Mouse (Mus musculus) forebrain, embryonic 16.5 days (tissue): ENCODE data around the gene Gm21983. TPM values are rescaled to one million over a fixed set of nuclear protein-coding genes. Genes with fewer than 3 reads are reported as not detected.

Experiments
- ATAC-seq: fragments of 200-750 bp; cut with Nextera tagmentation; 2 replicates; pipeline ENCODE4 v1.8.0; 2017; ENCODE audit warnings: mild to moderate bottlenecking, moderate library complexity
- H3K27ac ChIP-seq: fragments of 300-500 bp; sonication (generic); 2 replicates; pipeline ENCODE4 v1.5.1; 2014; ENCODE audit warnings: low read length, control low read depth
- H3K27me3 ChIP-seq: fragments of 300-500 bp; sonication (generic); replicated peaks from 2 replicates; pipeline ENCODE4 v1.6.1; 2014; ENCODE audit warnings: low read length; ENCODE audit not compliant: control insufficient read depth, insufficient read depth
- H3K36me3 ChIP-seq: fragments of 300-500 bp; sonication (generic); 2 replicates; pipeline ENCODE4 v1.6.1; 2014; ENCODE audit not compliant: control insufficient read depth, insufficient read depth
- H3K4me1 ChIP-seq: fragments of 300-500 bp; sonication (generic); replicated peaks from 2 replicates; pipeline ENCODE4 v1.6.1; 2014; ENCODE audit warnings: low read length; ENCODE audit not compliant: control insufficient read depth, insufficient read depth
- H3K4me2 ChIP-seq: fragments of 300-500 bp; sonication (generic); 2 replicates; pipeline ENCODE4 v1.6.1; 2014; ENCODE audit warnings: mild to moderate bottlenecking, low read length, control low read depth
- H3K4me3 ChIP-seq: fragments of 300-500 bp; sonication (generic); replicated peaks from 2 replicates; pipeline ENCODE4 v1.5.1; 2014; ENCODE audit warnings: mild to moderate bottlenecking, low read length, control low read depth
- H3K9ac ChIP-seq: fragments of 300-500 bp; sonication (generic); replicated peaks from 2 replicates; pipeline ENCODE4 v1.6.1; 2014; ENCODE audit warnings: low read depth, low read length, control low read depth
- H3K9me3 ChIP-seq: fragments of 300-500 bp; sonication (generic); 2 replicates; pipeline ENCODE4 v1.6.1; 2016; ENCODE audit warnings: low read length; ENCODE audit not compliant: control insufficient read depth
- WGBS: fragments of 180-500 bp; shearing (Covaris S2); extraction: QIAGEN DNeasy Blood & Tissue Kit; methylation state at CpG from one replicate; pipeline ENCODE4 v1.1.7; 2014; 5-methylcytosine and 5-hydroxymethylcytosine counted together
- polyA plus RNA-seq: library from polyadenylated mRNA; unstranded; fragments of >200 nt; fragmentation: Nextera tagmentation; extraction: Ambion mirVana; gene quantifications from 2 replicates; pipeline ENCODE4 v1.2.1, GENCODE M21; 2015

Gene Gm21983
- polyA plus RNA-seq, 1 experiment from 2014 or later, result not detected

DNA sequence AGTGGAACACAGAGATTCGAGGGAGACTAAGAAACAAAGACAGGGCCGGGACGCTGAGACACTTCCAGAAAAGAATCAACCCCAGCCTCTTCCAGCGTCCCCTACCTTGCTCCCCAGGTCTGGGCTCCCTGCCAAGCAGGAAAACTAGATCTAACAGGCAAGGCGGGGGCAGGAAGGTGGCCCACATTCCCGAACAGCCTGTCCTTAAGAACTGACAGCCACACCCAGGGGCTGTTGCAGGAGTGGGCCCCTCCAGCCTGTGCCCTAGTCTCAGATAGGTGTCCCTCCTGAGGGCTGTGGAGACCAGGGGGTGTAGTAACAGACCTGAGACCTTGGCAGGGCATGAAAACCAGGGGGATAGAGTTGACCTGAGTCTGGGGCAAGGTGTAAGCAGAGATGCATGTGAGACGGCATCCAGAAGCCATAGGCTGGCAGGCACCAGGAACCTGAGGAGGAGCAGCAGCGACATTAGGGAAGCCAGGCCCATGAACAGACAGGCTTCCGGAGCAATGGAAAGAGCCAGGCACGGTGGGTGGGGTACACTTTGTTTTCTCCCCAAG is 27.6 kb downstream of the Gm21983 start, which contains the start of gene Cyp2t4:
Gene Cyp2t4 (plus strand): TSS at position 510 of the 560 bp plus-strand sequence.
- Histone ChIP-seq H3K27me3 (no peaks in the 10 kb centered on the region), H3K36me3 (peaks cover 12% of the 10 kb centered on the region), H3K9me3 (no peaks in the 10 kb centered on the region), H3K4me3 (no peak within 1 kb of the TSS), H3K4me1 (no peaks in the 10 kb centered on the region), H3K4me2 (no peak within 1 kb of the TSS), H3K9ac (no peak within 1 kb of the TSS), H3K27ac (no peak within 1 kb of the TSS)
- ATAC-seq, result no peak
- WGBS, result 65% methylated on average over 10 of the region's 10 CpGs

DNA sequence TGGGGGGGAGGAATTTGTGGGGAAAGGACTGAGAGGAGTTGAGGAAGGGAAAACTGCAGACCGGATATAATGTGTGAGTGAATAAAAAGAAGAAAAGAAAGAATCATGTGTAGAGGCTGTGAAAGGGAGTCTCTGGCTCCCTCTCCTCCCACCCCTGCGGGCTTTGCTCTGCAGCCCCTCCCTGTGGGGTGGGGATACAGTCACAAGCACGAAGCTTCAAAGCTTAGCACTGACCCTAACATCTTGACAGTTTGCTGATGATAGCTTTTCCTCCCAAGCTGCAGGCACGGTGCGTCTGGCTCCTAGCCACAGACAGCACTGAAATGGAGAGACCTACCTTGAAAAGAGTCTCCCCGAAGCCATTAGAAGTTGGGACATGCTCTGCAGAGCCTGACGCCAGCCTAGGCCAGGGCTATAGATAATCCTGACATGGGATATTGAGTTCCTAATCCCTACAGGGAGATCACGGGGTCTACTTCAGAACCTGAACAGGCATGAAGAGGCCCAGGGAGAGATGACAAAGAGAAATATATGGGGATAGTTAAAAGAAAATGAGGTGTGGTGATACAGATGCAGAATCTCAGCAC is 44.4 kb downstream of the Gm21983 start:
- no peaks in the 10 kb centered on the region for H3K9me3 ChIP-seq
- no peak overlapping the region for H3K9ac ChIP-seq
- H3K36me3 ChIP-seq, result no peaks in the 10 kb centered on the region
- H3K4me2 ChIP-seq, result no peak overlapping the region
- H3K4me1 ChIP-seq, result no peaks in the 10 kb centered on the region
- H3K4me3 ChIP-seq, result no peak overlapping the region
- H3K27ac ChIP-seq, result no peak overlapping the region
- no peak for ATAC-seq
- H3K27me3 ChIP-seq, result no peaks in the 10 kb centered on the region
- 66% methylated on average over 8 of the region's 8 CpGs for whole genome bisulfite sequencing

DNA sequence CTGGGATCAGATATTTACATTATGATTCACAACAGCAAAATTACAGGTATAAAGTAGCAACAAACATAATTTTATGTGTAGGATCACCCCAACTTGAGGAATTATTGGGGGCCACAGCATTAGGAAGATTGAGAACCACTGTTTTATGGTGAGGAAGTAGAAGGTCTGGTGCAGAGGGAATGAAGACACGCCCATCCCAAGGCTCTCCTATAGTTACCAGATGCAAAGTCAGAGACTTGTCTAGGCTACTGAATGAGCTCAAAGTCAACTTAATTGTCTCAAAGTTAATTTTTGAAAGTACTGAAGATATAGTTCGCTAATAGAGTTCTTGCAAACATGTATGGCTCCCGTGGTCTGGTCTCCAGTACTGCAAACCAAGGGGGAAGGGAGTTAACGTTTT is 47.1 kb downstream of the Gm21983 start:
- H3K4me3 ChIP-seq, result no peak overlapping the region
- H3K9ac ChIP-seq, result no peak overlapping the region
- ATAC-seq, result no peak
- H3K36me3 ChIP-seq, result no peaks in the 10 kb centered on the region
- 80% methylated on average over 4 of the region's 4 CpGs for WGBS
- no peak overlapping the region for H3K4me2 ChIP-seq
- no peaks in the 10 kb centered on the region for H3K4me1 ChIP-seq
- no peak overlapping the region for H3K27ac ChIP-seq
- no peaks in the 10 kb centered on the region for H3K9me3 ChIP-seq
- H3K27me3 ChIP-seq, result no peaks in the 10 kb centered on the region

DNA sequence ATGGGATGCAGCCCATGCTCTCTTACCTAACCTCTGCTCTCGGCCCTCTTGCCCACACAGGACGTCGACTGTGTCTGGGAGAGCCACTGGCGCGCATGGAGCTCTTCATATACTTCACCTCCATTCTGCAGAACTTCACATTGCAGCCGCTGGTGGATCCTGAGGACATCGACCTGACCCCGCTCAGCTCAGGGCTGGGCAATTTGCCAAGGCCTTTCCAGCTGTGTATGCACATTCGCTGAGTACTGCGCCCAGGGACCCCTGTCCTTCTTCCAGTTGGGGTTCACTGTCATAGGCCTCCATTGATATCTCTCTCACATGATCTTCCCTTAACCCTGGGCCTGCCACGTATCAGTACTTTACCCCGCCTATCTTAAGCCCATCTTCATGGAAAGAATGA is 47.7 kb downstream of the Gm21983 start:
- Histone ChIP-seq H3K4me2 (no peak overlapping the region), H3K9me3 (no peaks in the 10 kb centered on the region), H3K4me1 (no peaks in the 10 kb centered on the region), H3K36me3 (no peaks in the 10 kb centered on the region), H3K9ac (no peak overlapping the region), H3K27ac (no peak overlapping the region), H3K27me3 (no peaks in the 10 kb centered on the region), H3K4me3 (no peak overlapping the region)
- WGBS, result 70% methylated on average over 12 of the region's 12 CpGs
- no peak for ATAC-seq

DNA sequence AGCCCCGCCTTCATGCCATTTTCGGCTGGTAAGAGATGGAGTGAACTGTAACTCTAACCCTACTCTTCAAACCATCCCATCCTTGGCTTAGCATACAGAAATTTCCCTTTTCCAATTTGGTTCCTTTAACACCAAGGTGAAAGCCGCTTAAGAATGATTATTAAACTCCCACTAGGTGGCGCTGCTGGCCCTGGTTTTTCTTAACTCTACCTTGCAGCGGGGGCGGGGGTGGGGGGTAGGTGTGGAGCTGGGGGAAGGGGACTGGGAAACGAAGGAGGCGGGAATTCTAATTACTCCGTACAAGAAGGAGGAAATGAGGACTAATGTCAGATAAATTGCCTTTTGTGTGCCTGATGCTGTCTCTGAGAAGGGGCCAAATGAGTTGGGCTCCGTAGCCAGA is 48.3 kb downstream of the Gm21983 start:
- Histone ChIP-seq H3K9ac (no peak overlapping the region), H3K27ac (no peak overlapping the region), H3K4me2 (no peak overlapping the region), H3K27me3 (no peaks in the 10 kb centered on the region), H3K4me3 (no peak overlapping the region), H3K9me3 (no peaks in the 10 kb centered on the region), H3K36me3 (no peaks in the 10 kb centered on the region), H3K4me1 (no peaks in the 10 kb centered on the region)
- ATAC-seq, result no peak
- WGBS, result 14% methylated on average over 10 of the region's 10 CpGs

DNA sequence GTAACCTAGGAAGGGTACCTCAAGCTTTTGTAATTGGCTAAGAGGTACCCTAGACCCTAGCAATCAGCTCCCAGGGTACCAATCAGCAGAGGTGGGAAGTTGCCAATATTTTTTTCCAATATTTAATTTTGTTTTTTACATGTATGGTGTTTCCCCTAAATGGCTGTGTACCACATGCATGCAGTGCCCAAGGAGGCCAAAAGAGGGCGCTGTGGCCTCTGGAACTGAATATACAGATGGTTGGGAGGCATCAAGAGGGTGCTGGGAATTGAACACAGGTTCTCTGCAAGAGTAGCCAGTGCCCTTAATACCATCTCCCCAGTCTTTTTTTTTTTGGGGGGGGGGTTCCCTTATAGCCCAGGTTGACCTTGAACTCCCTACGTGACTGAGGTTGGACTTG is 49.5 kb downstream of the Gm21983 start:
- Histone ChIP-seq H3K36me3 (no peaks in the 10 kb centered on the region), H3K4me3 (no peak overlapping the region), H3K4me1 (no peaks in the 10 kb centered on the region), H3K9ac (no peak overlapping the region), H3K4me2 (no peak overlapping the region), H3K27ac (no peak overlapping the region), H3K27me3 (no peaks in the 10 kb centered on the region), H3K9me3 (no peaks in the 10 kb centered on the region)
- WGBS, result 54% methylated on average over 2 of the region's 2 CpGs
- no peak for ATAC-seq

DNA sequence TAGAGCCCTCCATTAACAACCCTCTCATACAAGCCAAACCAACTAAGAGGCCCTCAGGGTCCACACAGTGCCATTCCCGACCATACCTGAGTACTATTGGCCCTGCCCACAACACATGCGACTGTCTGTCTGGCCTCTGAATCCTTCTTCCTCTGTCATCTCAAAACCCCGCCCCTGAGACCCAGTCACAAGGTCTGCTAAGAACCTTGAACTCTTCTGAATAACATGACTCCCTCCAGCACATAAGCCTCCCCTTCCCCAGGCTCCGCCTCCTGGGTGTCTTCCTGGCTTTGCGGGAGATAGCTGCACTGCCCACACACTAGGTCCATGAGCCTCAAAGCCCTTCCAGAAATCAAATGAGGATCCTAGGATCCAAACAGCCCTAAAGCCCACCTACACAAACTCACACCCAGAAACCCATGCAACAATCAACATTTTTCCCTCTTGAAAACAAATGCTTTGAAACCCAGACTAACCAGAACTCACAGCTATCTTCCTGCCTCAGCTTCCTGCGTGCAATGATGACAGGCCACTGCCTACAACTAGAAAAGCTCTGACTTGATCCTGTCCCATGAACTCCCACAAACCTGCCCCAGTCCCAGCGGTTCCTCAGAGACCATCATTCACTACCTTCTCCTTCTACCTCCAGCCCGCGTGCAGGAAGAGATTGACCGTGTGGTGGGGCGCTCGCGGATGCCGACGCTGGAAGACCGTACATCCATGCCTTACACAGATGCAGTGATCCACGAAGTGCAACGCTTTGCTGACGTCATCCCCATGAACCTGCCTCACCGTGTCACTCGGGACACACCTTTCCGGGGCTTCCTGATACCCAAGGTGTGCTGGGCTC is 50.1 kb downstream of the Gm21983 start:
- no peak for ATAC-seq
- Histone ChIP-seq H3K9ac (no peak overlapping the region), H3K36me3 (no peaks in the 10 kb centered on the region), H3K27ac (no peak overlapping the region), H3K9me3 (no peaks in the 10 kb centered on the region), H3K4me2 (no peak overlapping the region), H3K4me3 (no peak overlapping the region), H3K27me3 (no peaks in the 10 kb centered on the region), H3K4me1 (no peaks in the 10 kb centered on the region)
- WGBS, result 90% methylated on average over 22 of the region's 22 CpGs

DNA sequence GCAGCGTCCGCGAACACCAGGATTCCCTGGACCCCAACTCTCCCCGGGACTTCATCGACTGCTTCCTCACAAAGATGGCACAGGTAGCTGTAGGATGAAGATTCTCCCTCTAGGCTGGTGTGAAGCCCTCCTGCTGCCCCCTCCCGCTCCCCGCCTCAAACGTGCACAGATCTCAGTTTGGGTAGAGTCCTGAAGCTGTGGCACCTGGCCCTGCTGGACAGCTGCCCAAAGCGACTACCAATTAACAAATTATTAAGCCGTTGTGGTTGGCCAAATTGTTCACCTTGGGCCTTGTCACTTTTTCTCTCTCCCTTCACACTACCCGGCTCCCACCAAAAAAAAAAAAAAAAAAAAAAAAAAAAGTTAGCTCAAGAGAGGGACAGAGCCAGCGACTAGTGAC is 51.1 kb downstream of the Gm21983 start:
- H3K4me2 ChIP-seq, result no peak overlapping the region
- H3K27ac ChIP-seq, result no peak overlapping the region
- no peaks in the 10 kb centered on the region for H3K36me3 ChIP-seq
- no peaks in the 10 kb centered on the region for H3K9me3 ChIP-seq
- WGBS, result 89% methylated on average over 12 of the region's 12 CpGs
- ATAC-seq, result no peak
- no peaks in the 10 kb centered on the region for H3K27me3 ChIP-seq
- no peak overlapping the region for H3K4me3 ChIP-seq
- no peaks in the 10 kb centered on the region for H3K4me1 ChIP-seq
- no peak overlapping the region for H3K9ac ChIP-seq

DNA sequence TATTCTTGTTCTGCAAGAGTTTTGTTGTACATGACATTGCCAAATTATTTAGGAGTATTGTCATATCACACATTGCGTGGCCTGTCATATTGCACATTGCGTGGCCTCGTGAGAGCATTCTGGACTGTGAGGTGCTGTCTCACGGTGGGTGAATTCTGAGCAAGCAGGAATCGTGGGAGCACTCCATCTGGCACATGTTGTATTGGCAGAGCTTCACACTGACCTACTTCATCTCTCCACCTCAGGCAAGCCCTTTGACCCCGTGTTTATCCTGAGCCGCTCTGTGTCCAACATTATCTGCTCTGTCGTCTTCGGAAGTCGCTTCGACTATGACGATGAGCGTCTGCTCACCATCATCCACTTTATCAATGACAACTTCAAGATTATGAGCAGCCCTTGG is 51.9 kb downstream of the Gm21983 start:
- no peak for ATAC-seq
- WGBS, result 95% methylated on average over 13 of the region's 13 CpGs
- H3K9me3 ChIP-seq, result no peaks in the 10 kb centered on the region
- no peaks in the 10 kb centered on the region for H3K4me1 ChIP-seq
- no peak overlapping the region for H3K27ac ChIP-seq
- no peak overlapping the region for H3K9ac ChIP-seq
- no peaks in the 10 kb centered on the region for H3K27me3 ChIP-seq
- no peak overlapping the region for H3K4me3 ChIP-seq
- H3K4me2 ChIP-seq, result no peak overlapping the region
- no peaks in the 10 kb centered on the region for H3K36me3 ChIP-seq
